Comparison of ENCODE assay signal across 21 mouse cellular contexts in the genomic region with DNA sequence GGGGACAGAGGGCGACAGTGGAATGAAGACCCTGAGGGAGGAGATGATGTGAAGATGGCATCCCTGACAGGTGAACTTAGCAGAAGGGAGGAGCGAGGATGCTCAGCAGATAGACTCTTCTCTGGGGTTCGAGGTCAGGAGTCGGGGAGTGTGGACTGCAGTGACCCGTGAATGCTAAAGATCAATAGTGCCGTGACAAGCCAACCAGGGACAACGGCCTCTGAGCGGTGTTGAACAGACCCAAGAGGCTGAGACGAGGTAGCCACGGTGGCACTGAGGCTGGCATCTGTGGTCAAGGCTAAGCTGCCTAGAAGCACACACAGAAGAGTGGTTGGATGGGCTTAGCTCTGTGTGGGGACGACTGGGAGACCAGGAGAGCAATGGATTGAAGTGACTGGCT. TPM values are rescaled to one million over a fixed set of nuclear protein-coding genes. Genes with fewer than 3 reads are reported as not detected.
DNase-seq lines count a peak whose midpoint lies in the region; ATAC-seq and TF ChIP-seq lines count a peak whose summit lies in the region.
"Had no signal": no experiment of that assay in that cellular context is flagged by ENCODE, and none has a peak within 500 bp of the region (broad histone marks: within the 10 kb centered on the region; RNA-seq: fewer than 3 reads in every experiment).

No protein-coding gene starts in this region.

- peak overlapping the region; percentile 52 for H3K4me2 ChIP-seq in heart, embryonic 13.5 days
- 0 out of 2 replicates have a peak overlapping the region, but pooled peaks have one; percentile 15 for H3K4me2 ChIP-seq in heart, postnatal 0 days (ENCODE audit: low read depth, low read length)
- H3K4me2 ChIP-seq: embryonic facial prominence, embryonic 12.5 days; forebrain, embryonic 15.5 days; hindbrain, embryonic 12.5 days had no signal

- H3K36me3 ChIP-seq in heart, embryonic 13.5 days: no peaks in the 10 kb centered on the region
- H3K36me3 ChIP-seq in heart, adult 2 months (ENCODE audit: control insufficient read depth, insufficient read depth, low read length): no peaks in the 10 kb centered on the region
- no peaks in the 10 kb centered on the region for H3K36me3 ChIP-seq in heart, postnatal 0 days (replicated peaks; ENCODE audit: control insufficient read depth, insufficient read depth, low read length)
- H3K36me3 ChIP-seq in C2C12 (ENCODE audit: control insufficient read depth, insufficient read depth): no peaks in the 10 kb centered on the region
- H3K36me3 ChIP-seq: embryonic facial prominence, embryonic 12.5 days; forebrain, embryonic 15.5 days; hindbrain, embryonic 12.5 days had no signal

- H3K9me3 ChIP-seq in heart, embryonic 13.5 days: no peaks in the 10 kb centered on the region
- H3K9me3 ChIP-seq in heart, postnatal 0 days (replicated peaks; ENCODE audit: control insufficient read depth, low read length): no peaks in the 10 kb centered on the region
- H3K9me3 ChIP-seq: embryonic facial prominence, embryonic 12.5 days; forebrain, embryonic 15.5 days; hindbrain, embryonic 12.5 days had no signal

- no peak for TF ChIP-seq EP300 in heart, adult 2 months (IDR thresholded peaks at IDR 0.05; ENCODE audit: insufficient read depth, low read depth, low read length)
- TF ChIP-seq EP300 in heart, postnatal 0 days (IDR thresholded peaks at IDR 0.05; ENCODE audit: low read depth): no peak

- H3K79me2 ChIP-seq in heart, adult 2 months (replicated peaks; ENCODE audit: control insufficient read depth, insufficient read depth, low read length): no peaks in the 10 kb centered on the region
- H3K79me2 ChIP-seq in C2C12 (ENCODE audit: control insufficient read depth, insufficient read depth): no peaks in the 10 kb centered on the region

- TF ChIP-seq CTCF in heart, adult 2 months (IDR thresholded peaks at IDR 0.05): no peak
- TF ChIP-seq CTCF in heart, postnatal 0 days (IDR thresholded peaks at IDR 0.05; ENCODE audit: low read depth): no peak
- TF ChIP-seq CTCF in C2C12 (IDR thresholded peaks at IDR 0.05; ENCODE audit: control insufficient read depth, insufficient read depth, insufficient read length): no peak

- no peak for TF ChIP-seq POLR2A in heart, adult 2 months (IDR thresholded peaks at IDR 0.05; ENCODE audit: insufficient read depth, low read depth, low read length)

- intact Hi-C loops in heart, adult 2 months (cut with DNase I): loop anchor here (5.0 kb wide), 1 partner anchor 34 kb away; no protein-coding TSS in a partner anchor

- no peak for ATAC-seq in heart, embryonic 13.5 days (ENCODE audit: extremely low read depth, insufficient number of reproducible peaks, low FRiP score, low TSS enrichment)
- ATAC-seq in heart, postnatal 0 days (ENCODE audit: insufficient read depth, low read depth): no peak
- ATAC-seq: forebrain, embryonic 15.5 days; hindbrain, embryonic 16.5 days; inflammation-experienced regulatory T-cells, adult 6 months; intestine, postnatal 0 days had no signal

- H3ac ChIP-seq in C2C12 (ENCODE audit: control insufficient read depth, insufficient read length, low read depth): peak overlapping the region; percentile 9

- no peak for DNase-seq in heart, adult 2 months
- no peak for DNase-seq in heart, postnatal 0 days (ENCODE audit: low spot score)
- no peak for DNase-seq in heart, adult 8-10 months (ENCODE audit: low spot score)
- peak; percentile 39 for DNase-seq in 3134 (ENCODE audit: extremely low read depth, insufficient read length, low spot score)
- no peak for DNase-seq in kidney, postnatal 10 days
- DNase-seq: adrenal gland, postnatal 10 days; B cell, adult 2 months; cerebellum, adult 11 months; cerebellum, adult 8-10 months; cerebellum, postnatal 25 days; gastrocnemius, postnatal 10 days; heart, postnatal 4 days; kidney, adult 8-10 months had no signal

- H3K9ac ChIP-seq in heart, embryonic 13.5 days: peak overlapping the region; percentile 63
- no peak overlapping the region for H3K9ac ChIP-seq in heart, adult 2 months (ENCODE audit: low read depth, low read length)
- H3K9ac ChIP-seq in heart, postnatal 0 days (replicated peaks; ENCODE audit: low read depth, low read length): no peak overlapping the region
- H3K9ac ChIP-seq: embryonic facial prominence, embryonic 12.5 days; forebrain, embryonic 15.5 days; hindbrain, embryonic 12.5 days had no signal

- H3K27ac ChIP-seq in heart, embryonic 13.5 days (replicated peaks): peak overlapping the region; percentile 69; the same call in 1 of the 2 replicates
- H3K27ac ChIP-seq in heart, adult 2 months: no peak overlapping the region
- no peak overlapping the region for H3K27ac ChIP-seq in heart, postnatal 0 days (ENCODE audit: low read depth)
- H3K27ac ChIP-seq: embryonic facial prominence, embryonic 12.5 days; forebrain, embryonic 15.5 days; hindbrain, embryonic 12.5 days had no signal

- peaks cover 59% of the 10 kb centered on the region for H3K4me1 ChIP-seq in heart, embryonic 13.5 days
- peaks cover 3% of the 10 kb centered on the region for H3K4me1 ChIP-seq in heart, adult 2 months (ENCODE audit: control insufficient read depth, insufficient read depth, low read length)
- H3K4me1 ChIP-seq in heart, postnatal 0 days (ENCODE audit: control insufficient read depth, insufficient read depth): peaks cover 19% of the 10 kb centered on the region

- peak overlapping the region; percentile 21; the same call in 1 of the 2 replicates for H3K4me3 ChIP-seq in heart, embryonic 13.5 days
- no peak overlapping the region for H3K4me3 ChIP-seq in heart, adult 2 months
- H3K4me3 ChIP-seq in heart, postnatal 0 days (ENCODE audit: low read depth, low read length): no peak overlapping the region
- no peak overlapping the region for H3K4me3 ChIP-seq in C2C12 (ENCODE audit: insufficient read depth, poor library complexity, severe bottlenecking)
- H3K4me3 ChIP-seq: embryonic facial prominence, embryonic 12.5 days; forebrain, embryonic 15.5 days; hindbrain, embryonic 12.5 days had no signal

- no peaks in the 10 kb centered on the region for H3K27me3 ChIP-seq in heart, embryonic 13.5 days (replicated peaks)
- no peaks in the 10 kb centered on the region for H3K27me3 ChIP-seq in heart, adult 2 months (ENCODE audit: control insufficient read depth, insufficient read depth, low read length)
- H3K27me3 ChIP-seq in heart, postnatal 0 days (ENCODE audit: control insufficient read depth, insufficient read depth, low read length): no peaks in the 10 kb centered on the region
- H3K27me3 ChIP-seq in C2C12 (ENCODE audit: control insufficient read depth, insufficient read depth, insufficient read length): no peaks in the 10 kb centered on the region
- H3K27me3 ChIP-seq: embryonic facial prominence, embryonic 12.5 days; forebrain, embryonic 15.5 days; hindbrain, embryonic 12.5 days had no signal

- H3K79me3 ChIP-seq in C2C12 (ENCODE audit: low read depth): no peaks in the 10 kb centered on the region

- 81% methylated on average over 11 of the region's 11 CpGs for WGBS in heart, embryonic 13.5 days
- WGBS in heart, adult 2 months: 93% methylated on average over 11 of the region's 11 CpGs
- 84% methylated on average over 11 of the region's 11 CpGs for WGBS in heart, postnatal 0 days

TF ChIP-seq in C2C12, 6 proteins besides CTCF, POLR2A, EP300 and RAD21:
- TF ChIP-seq MYOD1 (IDR thresholded peaks at IDR 0.05; ENCODE audit: control insufficient read depth, insufficient read length, low read depth): no peak
- no peak for TF ChIP-seq MAX (IDR thresholded peaks at IDR 0.05)
- no peak for TF ChIP-seq MYOG (IDR thresholded peaks at IDR 0.05; ENCODE audit: control insufficient read depth, extremely low read depth, insufficient read length)
- no peak for TF ChIP-seq CEBPB (IDR thresholded peaks at IDR 0.05; ENCODE audit: low read depth)
- no peak for TF ChIP-seq FOSL1 (IDR thresholded peaks at IDR 0.05; ENCODE audit: insufficient read depth, low read length, poor library complexity, severe bottlenecking)
- TF ChIP-seq USF1 (IDR thresholded peaks at IDR 0.05; ENCODE audit: low read depth): no peak
TF ChIP-seq in C2C12: peak in this region for 0.

RNA-seq across cellular contexts. Expression of gene Artn, which starts 48.3 kb away (rescaled TPM):
- polyA plus RNA-seq in heart, embryonic 13.5 days (2015; fragmentation: Nextera tagmentation; extraction: Ambion mirVana): 0.66 and 0.98 TPM in 2 replicates
- not detected for total RNA-seq in heart, adult 2 months (2021)
- 0.09 and 0.23 TPM in 2 replicates for polyA plus RNA-seq in heart, adult 2 months (2012; rRNA removed)
- not detected in 2 replicates for total RNA-seq in heart, postnatal 0 days (2014; rRNA removed; ENCODE audit: low replicate concordance)
- 0.14 and 0.16 TPM in 2 replicates for polyA plus RNA-seq in heart, postnatal 0 days (2015; fragmentation: Nextera tagmentation; extraction: Ambion mirVana)
- under 1 TPM in 1 of 4 experiments, not detected in 3; 0.34 TPM for total RNA-seq in heart, adult 8-10 months (2022)
- 2.6 TPM for polyA plus RNA-seq in C2C12 (2012; fragmentation: generic; extraction: Trizol)
- polyA plus RNA-seq: inflammation-experienced regulatory T-cells, adult 6 months had no signal
